Mouse (Mus musculus): ENCODE measurements around the gene Cbl.
A peak's percentile ranks its signal among the peaks of the same experiment; 100 is the strongest.

Cbl gene

GRCm38 (mm10) chr9:44178389-44178788 is 55.5 kb downstream of the Cbl start:
- peak; percentile 33 to 35 for DNase-seq

GRCm38 (mm10) chr9:44177405-44177804 is 56.4 kb downstream of the Cbl start:
- no peak for DNase-seq

GRCm38 (mm10) chr9:44175957-44176356 is 57.9 kb downstream of the Cbl start:
- DNase-seq: no peak

GRCm38 (mm10) chr9:44175556-44175955 is 58.3 kb downstream of the Cbl start:
- no peak for DNase-seq

GRCm38 (mm10) chr9:44170691-44171151 is 63.1 kb downstream of the Cbl start:
- no peak for DNase-seq

GRCm38 (mm10) chr9:44168931-44169330 is 64.9 kb downstream of the Cbl start:
- DNase-seq: no peak

GRCm38 (mm10) chr9:44159886-44160285 is 74.0 kb downstream of the Cbl start:
- DNase-seq: no peak

- DNase-seq: no peak
These were observed 86.6 kb downstream of the Cbl start for GRCm38 (mm10) chr9:44147290-44147689.

- no peak for DNase-seq
These were observed 89.2 kb downstream of the Cbl start for GRCm38 (mm10) chr9:44144718-44145060.

GRCm38 (mm10) chr9:44144023-44144717 is 89.7 kb downstream of the Cbl start:
- peak; percentile 55 to 72 for DNase-seq

GRCm38 (mm10) chr9:44143421-44143820 is 90.4 kb downstream of the Cbl start:
- DNase-seq: no peak

GRCm38 (mm10) chr9:44141951-44142350 is 91.9 kb downstream of the Cbl start:
- no peak for DNase-seq

- peak in 1 of 2 experiments; percentile 10 for DNase-seq
These were observed 96.0 kb downstream of the Cbl start for GRCm38 (mm10) chr9:44137846-44138245.

GRCm38 (mm10) chr9:44135731-44136411 is 98.0 kb downstream of the Cbl start:
- peak; percentile 39 to 46 for DNase-seq

- peak; percentile 73 to 81 for DNase-seq
These were observed 98.8 kb downstream of the Cbl start for GRCm38 (mm10) chr9:44134851-44135730.

- DNase-seq: peak; percentile 82 to 84
These were observed 99.6 kb downstream of the Cbl start, which contains the start of gene Mcam for GRCm38 (mm10) chr9:44134101-44134850. Gene Mcam, plus strand, starts transcription at chr9:44134469.

GRCm38 (mm10) chr9:44133287-44133686 is 100.6 kb downstream of the Cbl start:
- peak in 1 of 2 experiments; percentile 17 for DNase-seq

- DNase-seq: no peak
These were observed 101.6 kb downstream of the Cbl start for GRCm38 (mm10) chr9:44132200-44132599.

GRCm38 (mm10) chr9:44131276-44131590 is 102.6 kb downstream of the Cbl start:
- DNase-seq: no peak

- DNase-seq: peak; percentile 75 to 85
These were observed 103.1 kb downstream of the Cbl start for GRCm38 (mm10) chr9:44130581-44131275.

GRCm38 (mm10) chr9:44130034-44130433 is 103.8 kb downstream of the Cbl start:
- peak; percentile 88 to 94 for DNase-seq

GRCm38 (mm10) chr9:44129633-44130032 is 104.2 kb downstream of the Cbl start:
- no peak for DNase-seq
